Mouse (Mus musculus): ENCODE measurements around the gene Eif4b.

Gene Eif4b

DNA sequence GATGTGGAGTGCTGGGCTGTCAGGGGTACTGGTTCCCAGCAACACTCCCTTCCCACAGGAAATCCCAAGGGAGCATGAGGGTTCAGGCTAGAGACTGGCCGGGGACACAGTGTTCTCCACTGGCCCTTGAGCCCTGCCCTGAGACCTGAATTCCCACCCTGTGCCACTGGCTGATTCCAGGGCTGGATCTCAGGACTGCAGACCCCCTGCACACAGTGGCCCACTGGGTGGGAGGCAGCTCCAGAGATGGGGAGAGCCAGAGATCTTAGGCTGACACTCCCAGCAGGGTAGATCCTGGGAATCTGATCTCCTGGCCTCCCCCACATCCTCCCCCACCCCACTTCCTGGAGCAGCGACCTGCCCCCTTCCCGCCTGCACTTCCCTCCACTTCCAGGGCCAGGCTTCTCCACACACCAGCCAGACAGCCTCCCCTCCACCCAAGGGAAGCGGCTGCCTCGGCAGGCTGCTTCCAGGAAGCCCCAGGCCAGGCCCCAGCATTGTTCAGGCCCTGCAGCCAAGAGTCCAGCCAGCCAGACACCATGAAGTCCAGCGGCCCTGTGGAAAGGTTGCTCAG is 29.1 kb downstream of the Eif4b start:
- peak; percentile 77 for DNase-seq (ENCODE audit: low spot score)

DNA sequence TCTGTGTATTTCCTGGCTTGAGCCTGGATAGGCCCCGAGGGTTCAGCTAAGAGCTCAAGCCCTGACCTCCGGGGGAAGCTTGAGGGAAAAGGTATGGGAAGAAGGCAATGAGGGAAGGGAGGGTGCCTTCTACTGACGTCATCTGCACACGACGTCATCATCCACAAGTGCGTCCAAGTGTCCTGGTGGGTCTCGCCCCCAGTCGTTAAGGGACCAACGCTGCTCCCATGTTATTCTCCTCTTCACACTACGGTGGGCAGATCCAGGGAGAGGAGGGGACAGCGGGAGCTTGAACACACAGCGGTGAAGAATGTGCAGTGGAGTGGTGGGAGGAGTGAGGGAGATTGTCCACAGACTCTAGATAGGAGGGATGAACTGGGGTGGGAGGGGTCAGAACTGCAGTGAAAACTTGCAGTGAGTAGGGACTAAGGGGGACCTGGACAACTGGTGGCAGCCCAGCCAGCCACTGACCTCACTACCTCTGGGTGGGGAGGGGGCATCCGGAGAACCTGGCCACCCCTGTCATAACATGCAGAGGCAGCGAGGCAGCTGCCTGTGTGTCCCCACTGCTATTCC is 29.9 kb downstream of the Eif4b start:
- peak; percentile 85 for DNase-seq (ENCODE audit: low spot score)

DNA sequence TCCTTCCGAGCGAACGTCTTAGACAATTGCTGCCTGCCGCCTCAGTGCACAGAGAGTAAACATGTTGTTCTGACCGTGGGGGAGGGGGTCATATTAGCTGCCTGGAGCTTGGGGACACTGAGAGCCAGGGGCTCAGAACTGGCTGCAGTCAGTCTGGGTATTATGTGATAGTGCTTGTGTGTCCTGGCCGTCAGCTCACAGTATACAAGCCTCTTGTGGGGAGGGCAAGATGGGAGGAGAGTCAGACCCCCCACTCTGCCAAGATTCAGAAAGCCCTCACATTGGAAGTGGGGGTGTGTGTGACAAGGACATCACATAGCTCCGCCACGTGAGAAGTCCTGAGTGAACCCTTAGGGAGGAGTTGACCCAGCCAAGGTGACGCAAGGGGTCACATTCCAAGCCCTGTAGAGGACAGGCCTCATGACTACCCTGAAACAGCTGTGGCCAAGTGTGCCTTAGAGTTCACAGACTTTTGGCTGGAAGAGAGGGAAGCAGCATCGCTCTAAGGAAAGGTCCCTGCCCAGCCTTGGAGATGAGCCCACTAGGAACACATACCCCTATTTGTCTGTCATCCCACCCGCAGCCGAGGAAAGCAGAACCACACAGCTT is 30.5 kb downstream of the Eif4b start:
- DNase-seq (ENCODE audit: low spot score) = peak; percentile 89

DNA sequence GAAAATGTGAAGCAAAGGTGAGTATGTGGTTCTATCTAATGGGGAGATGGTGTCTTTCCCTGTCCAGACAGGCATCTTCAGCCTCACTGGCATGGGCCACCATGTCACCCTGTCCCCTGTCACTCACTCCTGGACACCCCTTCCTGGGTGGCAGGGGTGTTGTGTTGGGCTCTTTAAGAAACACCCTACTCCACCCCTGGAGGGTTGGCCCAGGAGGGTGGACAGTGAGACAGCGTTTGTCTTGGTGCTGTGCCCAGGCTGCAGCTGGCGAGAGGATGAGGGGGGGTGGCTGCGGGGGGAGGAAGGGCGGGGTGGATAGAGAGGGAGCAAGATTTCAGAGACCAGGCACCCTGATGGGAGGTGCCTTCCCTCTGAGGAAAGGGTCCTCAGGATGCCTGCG is 31.8 kb downstream of the Eif4b start:
- DNase-seq (ENCODE audit: low spot score) = no peak

DNA sequence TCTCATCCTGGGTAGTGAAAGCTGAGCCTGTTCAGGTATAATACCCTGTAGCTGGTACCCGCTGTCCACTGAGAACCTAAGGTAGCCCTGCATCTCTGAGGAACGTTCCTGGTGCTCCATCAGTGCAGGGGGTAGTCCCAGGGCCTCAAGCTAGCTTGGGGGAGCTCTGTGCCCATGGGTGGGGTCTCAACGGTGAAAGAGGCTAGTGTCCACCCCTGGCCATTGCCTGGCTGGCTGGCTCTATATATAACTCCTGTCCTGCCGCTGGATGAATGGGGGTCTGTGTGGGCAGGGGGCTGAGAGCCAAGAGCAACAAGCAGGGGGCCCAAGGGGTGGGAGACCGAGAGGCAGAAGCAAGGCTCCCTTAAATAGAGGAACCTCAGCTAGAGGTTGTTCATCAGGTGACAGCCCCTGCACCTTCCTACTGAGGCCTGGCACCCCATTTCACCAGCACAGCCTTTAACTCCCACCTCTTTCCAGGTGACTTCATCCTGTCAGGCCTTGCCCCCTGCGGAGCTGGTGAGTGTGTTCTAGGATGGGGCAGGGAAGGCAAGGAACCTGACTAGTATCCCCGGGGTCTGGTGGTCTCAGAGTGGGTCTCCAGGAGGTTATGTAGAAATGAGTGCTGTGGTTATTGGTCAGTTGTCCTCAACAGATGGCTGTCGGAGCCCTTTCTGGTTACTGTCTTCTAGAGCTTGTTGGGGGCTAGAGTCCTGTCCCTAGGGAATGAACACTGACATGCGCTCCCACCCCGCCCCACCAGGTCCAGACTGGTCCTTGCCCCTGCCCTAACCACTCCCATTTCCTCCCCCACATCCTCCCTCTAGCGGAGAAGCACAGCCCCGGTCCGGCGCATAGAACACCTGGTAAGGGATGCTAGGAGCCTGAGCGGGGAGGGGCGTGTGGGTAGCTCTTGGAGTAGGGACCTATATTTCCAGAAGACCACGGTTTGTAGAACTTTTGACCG is 32.5 kb downstream of the Eif4b start:
- DNase-seq (ENCODE audit: low spot score) = peak; percentile 52

DNA sequence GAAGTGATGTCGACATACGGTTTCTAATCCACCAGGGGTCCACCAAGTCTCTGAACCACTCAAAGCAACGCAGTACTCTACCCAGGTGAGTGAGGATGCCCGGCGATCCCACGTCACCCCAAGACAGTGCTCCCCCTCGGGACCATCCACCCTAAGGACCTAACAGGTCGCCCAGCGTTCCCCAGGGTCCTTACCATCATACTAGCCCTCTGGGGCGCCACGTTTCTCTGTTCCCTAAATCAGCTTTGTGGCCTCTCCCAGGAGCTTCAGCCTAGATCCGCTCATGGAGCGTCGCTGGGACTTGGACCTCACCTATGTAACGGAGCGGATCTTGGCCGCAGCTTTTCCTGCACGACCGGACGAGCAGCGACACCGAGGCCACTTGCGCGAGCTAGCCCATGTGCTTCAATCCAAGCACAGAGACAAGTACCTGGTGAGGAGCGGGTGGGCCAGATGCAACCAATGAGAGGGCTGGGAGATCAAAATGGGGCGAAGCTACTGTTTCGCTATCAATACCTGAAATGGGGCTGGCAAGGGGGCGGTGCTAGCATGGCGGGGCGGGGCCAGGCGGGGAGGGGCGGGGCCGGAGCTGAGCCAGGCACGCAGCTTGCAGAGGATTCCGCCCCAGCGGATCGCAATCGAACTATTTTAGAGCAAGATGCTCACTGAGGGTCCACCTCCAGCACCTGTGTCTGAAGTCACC is 33.3 kb downstream of the Eif4b start:
- peak; percentile 66 for DNase-seq (ENCODE audit: low spot score)

DNA sequence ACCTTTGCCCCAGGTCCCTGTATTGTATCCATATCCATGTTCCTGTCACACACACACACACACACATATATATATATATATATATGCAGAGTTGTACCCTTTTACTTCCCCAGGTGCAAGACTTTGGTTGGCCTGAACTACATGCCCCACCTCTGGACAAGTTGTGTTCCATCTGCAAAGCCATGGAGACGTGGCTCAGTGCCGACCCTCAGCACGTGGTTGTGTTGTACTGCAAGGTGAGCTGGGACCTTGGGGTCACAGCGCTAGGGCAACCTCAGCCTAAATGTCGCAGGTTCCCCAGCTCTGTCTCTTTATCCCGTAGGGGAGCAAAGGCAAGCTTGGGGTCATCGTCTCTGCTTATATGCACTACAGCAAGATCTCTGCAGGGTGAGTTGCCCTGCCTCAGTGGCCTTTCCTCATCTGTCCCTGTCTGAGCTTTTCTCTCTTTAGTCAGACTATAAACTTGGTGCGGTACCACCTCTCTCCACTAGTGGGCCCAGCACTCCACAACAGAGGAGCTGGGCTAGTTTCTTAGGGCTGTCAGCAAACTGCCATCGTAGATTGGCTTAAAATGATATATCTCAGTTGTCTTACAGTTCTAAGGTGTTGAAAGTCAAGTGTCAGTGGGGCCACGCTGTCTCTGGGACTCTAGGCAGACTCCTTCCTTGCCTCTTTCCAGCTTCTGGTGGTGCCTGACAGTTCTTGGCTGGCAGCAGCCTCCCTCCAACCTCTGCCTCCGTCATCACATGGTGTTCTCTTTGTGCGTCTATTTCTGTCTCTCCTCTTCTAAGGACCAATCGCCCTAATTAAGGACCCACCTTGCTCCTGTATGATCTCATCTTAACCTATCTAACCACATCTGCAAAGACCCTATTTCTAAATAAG is 34.4 kb downstream of the Eif4b start:
- no peak for DNase-seq (ENCODE audit: low spot score)

DNA sequence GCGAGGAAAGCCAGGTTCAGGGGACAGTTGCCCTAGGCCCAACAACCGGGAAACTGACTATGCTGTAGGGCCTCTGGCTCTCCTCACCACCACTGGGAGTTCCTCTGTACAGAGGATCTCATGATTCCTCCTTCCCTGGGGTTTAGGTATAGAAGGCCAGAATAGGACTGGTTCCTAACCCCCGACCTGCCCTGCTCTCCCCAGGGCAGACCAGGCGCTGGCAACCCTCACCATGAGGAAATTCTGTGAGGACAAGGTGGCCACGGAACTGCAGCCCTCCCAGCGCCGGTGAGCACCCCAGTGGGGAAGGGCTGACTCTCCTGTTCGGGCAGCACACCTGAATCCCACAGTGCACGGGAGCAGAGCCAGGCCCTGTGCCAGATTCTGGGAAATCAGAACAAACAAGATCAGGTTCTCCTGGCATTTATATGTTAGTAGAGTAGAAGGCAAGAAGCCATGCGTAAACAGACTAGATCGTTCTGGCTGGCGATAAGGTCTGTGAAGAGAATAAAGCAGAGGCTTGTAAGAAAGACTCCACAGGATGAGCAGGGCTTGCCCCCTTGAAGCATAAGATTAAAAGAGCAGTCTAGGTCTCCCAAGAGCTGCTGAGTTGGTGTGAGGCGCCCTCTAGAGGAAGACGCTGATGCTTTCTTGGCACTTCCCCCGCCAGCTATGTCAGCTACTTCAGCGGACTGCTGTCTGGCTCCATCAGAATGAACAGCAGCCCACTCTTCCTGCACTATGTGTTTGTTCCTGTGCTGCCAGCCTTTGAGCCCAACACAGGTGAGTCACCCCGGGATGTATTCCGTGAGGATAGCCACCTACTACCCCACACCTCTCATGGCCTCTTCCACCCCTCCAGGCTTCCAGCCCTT is 35.3 kb downstream of the Eif4b start:
- peak; percentile 67 for DNase-seq (ENCODE audit: low spot score)

DNA sequence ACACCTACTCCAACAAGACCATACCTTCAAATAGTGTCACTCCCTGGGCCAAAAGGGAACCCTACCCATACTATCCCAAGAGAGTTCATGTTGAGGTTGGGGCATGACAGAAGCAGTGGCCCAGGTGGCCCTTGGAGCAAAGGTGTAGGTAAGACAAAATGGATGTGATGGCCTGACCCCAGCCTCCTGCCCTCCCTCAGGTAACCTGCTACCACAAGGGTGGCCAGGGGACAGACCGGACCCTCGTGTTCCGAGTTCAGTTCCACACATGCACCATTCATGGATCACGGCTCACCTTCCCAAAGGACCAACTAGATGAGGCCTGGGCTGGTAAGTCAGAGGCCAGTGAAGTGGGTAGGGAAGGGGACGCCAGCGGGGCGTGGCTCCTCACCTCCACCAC is 36.7 kb downstream of the Eif4b start:
- DNase-seq (ENCODE audit: low spot score) = no peak

DNA sequence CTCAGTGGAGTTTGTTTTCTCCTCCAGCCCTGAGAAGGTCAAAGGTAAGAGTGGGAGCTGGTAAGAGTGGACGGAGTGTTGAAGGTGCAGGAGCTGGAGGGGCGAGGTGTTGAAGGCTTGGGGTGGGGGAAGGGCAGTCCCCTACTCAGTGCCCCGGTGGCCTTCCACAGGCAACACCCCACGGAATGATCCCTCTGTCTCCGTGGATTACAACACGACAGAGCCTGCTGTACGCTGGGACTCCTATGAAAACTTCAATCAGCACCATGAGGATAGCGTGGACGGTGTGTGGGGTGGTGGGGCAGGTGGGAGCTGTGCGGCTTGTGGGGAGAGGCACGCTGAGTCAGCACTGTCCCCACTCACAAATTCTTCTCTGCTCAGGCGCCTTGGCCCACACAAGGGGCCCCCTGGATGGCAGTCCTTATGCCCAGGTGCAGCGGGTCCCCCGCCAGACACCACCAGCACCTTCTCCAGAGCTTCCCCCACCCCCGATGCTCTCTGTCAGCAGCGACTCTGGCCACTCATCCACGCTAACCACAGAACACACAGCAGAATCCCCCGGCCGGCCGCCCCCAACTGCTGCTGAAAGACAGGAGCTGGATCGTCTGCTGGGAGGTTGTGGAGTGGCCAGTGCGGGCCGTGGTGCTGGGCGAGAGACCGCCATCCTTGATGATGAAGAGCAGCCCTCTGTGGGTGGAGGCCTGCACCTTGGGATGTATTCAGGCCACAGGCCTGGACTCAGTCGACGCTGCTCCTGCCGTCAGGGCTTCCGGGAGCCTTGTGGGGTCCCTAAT is 37.3 kb downstream of the Eif4b start:
- DNase-seq (ENCODE audit: low spot score) = no peak

DNA sequence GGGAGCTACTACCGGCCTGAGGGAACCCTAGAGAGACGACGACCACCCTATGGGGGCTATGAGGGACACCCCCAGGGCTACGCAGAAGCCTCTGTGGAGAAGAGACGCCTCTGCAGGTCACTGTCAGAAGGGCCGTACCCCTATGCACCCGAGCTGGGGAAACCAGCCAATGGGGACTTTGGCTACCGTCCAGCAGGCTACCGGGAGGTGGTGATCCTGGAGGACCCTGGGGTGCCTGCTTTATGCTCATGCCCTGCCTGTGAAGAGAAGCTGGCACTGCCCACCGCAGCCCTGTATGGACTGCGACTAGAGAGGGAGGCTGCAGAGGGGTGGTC is 37.9 kb downstream of the Eif4b start:
- no peak for DNase-seq (ENCODE audit: low spot score)

DNA sequence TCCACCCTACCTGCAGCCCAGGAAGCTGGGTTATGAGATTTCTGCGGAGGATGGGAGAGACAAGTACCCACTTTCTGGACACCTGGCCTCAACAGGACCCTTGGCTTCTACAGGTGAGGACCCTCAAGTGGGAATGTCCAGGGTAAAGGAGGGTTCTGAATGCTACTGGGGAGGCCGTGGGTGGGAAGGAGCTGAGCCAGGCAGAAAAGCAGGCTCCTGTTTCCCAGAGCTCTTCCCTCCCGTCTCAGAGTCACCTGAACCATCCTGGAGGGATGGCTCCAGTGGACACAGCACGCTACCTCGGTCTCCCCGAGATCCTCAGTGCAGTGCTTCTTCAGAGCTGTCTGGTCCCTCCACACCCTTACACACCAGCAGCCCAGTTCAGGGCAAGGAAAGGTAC is 38.6 kb downstream of the Eif4b start:
- no peak for DNase-seq (ENCODE audit: low spot score)

DNA sequence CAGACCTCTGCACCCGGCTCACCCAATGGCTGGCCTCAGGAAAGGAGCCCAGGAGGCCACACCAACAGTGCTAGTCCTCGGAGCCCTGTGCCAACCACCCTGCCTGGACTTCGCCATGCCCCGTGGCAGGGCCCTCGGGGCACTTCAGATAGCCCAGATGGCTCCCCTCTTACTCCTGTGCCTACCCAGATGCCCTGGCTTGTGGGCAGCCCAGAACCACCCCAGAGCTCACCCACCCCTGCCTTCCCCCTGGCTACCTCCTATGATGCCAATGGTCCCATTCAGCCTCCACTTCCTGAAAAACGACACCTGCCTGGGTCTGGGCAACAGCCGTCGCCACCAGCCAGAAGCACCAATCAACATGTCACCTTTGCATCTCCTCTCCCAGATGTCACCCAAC is 39.3 kb downstream of the Eif4b start:
- no peak for DNase-seq (ENCODE audit: low spot score)

DNA sequence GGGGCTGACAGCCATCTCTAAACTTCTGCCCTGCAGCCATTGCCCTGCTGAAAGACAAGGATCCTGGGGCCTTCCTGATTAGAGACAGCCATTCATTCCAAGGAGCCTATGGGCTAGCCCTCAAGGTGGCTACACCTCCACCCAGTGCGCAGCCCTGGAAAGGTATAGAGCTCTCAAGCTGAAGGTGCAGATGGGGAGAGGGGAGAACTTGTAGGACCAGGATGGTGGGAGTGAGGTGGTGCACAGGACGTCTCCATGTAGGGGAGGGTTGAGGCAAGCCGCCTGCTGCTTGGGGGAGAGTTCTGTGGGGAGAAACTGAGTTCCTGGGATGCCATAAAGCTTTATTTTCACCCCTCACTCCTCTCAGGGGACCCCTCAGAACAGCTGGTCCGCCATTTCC is 40.1 kb downstream of the Eif4b start:
- DNase-seq (ENCODE audit: low spot score) = no peak

DNA sequence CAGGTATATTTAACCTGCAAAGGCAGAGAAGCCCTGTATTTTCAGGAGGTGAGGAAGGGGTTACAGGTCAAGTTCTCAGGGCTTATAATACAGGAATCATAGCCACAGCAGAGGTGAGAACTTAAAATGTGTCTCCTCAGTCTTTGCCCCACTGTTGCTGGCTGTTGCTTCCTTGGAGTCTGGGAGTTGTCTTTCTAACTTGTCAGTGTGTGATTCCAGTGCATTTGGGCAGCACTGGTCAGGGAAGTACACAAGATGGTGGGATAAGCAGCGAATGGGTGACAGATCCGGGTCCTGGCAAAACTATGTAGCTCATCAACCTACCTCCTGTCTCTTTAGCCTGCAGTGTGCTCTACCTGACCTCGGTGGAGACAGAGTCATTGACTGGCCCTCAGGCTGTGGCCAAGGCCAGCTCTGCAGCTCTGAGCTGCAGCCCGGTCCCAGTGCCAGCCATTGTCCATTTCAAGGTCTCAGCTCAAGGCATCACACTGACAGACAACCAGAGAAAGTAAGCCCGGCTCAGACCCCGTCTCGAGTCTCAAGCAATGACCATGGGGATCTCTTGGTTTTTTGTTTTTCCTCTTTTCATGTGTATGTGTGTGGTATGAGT is 41.2 kb downstream of the Eif4b start:
- DNase-seq (ENCODE audit: low spot score) = no peak

DNA sequence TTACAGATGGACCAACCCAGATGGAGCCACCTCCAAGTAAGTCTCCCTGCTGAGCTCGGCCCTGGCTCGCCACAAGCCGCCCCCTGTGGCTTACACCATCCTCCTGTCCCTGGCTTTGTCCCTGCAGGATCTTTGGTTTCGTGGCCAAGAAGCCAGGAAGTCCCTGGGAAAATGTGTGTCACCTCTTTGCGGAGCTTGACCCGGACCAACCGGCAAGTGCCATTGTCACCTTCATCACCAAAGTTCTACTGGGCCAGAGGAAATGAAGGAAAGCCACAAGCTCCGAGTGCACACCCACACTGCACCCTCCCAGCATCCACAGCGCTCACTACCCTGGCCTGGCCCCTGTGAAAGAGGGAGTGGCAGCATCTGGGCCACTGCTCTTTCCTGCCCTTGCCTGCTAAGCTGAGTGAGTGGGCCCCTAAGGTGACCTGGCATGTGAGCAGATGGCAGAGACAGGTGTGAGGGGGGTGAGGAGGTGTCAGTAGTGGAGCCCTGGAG is 42.2 kb downstream of the Eif4b start:
- DNase-seq (ENCODE audit: low spot score) = no peak

DNA sequence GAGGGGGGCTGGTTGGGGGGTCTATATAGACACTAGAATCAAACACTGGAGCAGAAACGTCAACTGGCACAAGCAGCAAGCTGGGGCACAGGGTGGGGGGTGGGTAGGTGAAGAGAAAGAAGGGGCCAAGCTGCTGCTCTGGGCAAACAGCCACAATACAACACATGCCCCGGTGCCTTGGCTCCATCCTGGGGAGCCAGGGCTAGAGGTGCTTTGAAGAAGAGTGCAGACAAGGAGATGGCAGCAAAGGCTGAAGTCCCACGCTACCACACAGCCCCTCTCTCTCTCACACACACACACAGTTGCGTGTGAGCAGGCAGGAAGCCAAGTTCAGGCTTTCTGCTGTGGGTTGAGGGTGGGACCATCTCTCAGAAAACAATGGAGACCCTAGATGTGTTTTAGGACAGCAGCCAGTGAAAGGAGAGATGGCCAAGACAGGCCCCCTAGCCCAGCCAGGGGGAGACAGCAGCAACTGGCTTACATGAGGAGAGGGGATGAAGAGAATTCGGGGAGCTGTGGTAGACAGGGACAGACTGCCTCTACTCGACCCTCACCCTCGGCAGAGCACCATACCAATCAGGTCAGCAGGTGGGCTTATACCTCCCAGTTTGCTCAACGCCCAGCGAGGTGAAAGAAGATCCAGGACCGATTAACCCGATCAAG is 43.3 kb downstream of the Eif4b start:
- DNase-seq (ENCODE audit: low spot score) = no peak

Measured in yolk sac, embryonic 10.5 days (tissue).